Mouse (Mus musculus): ENCODE data around the gene Cst10.

GRCm38 (mm10) chr2:149422564-149422963 is 17.7 kb downstream of the Cst10 start:
- TF ChIP-seq POLR2A (IDR thresholded peaks at IDR 0.05; ENCODE audit: insufficient read depth, low read length) (no peak), CTCF (IDR thresholded peaks at IDR 0.05; ENCODE audit: low read depth, low read length) (no peak), EP300 (IDR thresholded peaks at IDR 0.05; ENCODE audit: insufficient read depth, low read depth, low read length) (no peak)
